Mouse (Mus musculus) splenic B cell, adult 2 months (primary cell): ENCODE measurements around the gene Copa.

Experiments used
- DNase-seq: peaks from one replicate; pipeline ENCODE4 v3.0.0-alpha.2; 2011; ENCODE audit warnings: low read depth, low spot score
- H3K27me3 ChIP-seq: 2 replicates; pipeline ENCODE4 v1.6.1; 2012; ENCODE audit warnings: mild to moderate bottlenecking, low read length, moderate library complexity, mixed read lengths; ENCODE audit not compliant: control insufficient read depth, poor library complexity, insufficient read depth, severe bottlenecking
- H3K36me3 ChIP-seq: 2 replicates; pipeline ENCODE4 v1.6.1; 2012; ENCODE audit warnings: mild to moderate bottlenecking, low read length, moderate library complexity, mixed read lengths; ENCODE audit not compliant: control insufficient read depth, poor library complexity, insufficient read depth, severe bottlenecking

Gene Copa

GRCm38 (mm10) chr1:172143570-172143969, 61.2 kb downstream of the Copa start:
- Histone ChIP-seq H3K36me3 (no peaks in the 10 kb centered on the region), H3K27me3 (no peaks in the 10 kb centered on the region)
- peak; percentile 85 for DNase-seq

- Histone ChIP-seq H3K36me3 (peaks cover 3% of the 10 kb centered on the region; the same call in 1 of the 2 replicates), H3K27me3 (no peaks in the 10 kb centered on the region)
- DNase-seq, result peak; percentile 98
Observed at GRCm38 (mm10) chr1:172147835-172148278, 65.5 kb downstream of the Copa start, which contains the start of gene Dcaf8. TSS of gene Dcaf8 (plus strand) at chr1:172148084.

- no peaks in the 10 kb centered on the region for H3K27me3 ChIP-seq
- peaks cover 8% of the 10 kb centered on the region; the same call in 1 of the 2 replicates for H3K36me3 ChIP-seq
- peak; percentile 48 for DNase-seq
Observed at GRCm38 (mm10) chr1:172148279-172148954, 66.1 kb downstream of the Copa start.

- Histone ChIP-seq H3K27me3 (no peaks in the 10 kb centered on the region), H3K36me3 (peaks cover 8% of the 10 kb centered on the region; the same call in 1 of the 2 replicates)
- DNase-seq, result peak; percentile 16
Observed at GRCm38 (mm10) chr1:172148955-172149815, 66.9 kb downstream of the Copa start.

- H3K27me3 ChIP-seq, result no peaks in the 10 kb centered on the region
- H3K36me3 ChIP-seq, result peaks cover 9% of the 10 kb centered on the region; the same call in 1 of the 2 replicates
- no peak for DNase-seq
Observed at GRCm38 (mm10) chr1:172154536-172154935, 72.2 kb downstream of the Copa start.

- DNase-seq, result no peak
- Histone ChIP-seq H3K27me3 (no peaks in the 10 kb centered on the region), H3K36me3 (peaks cover 9% of the 10 kb centered on the region; the same call in 1 of the 2 replicates)
Observed at GRCm38 (mm10) chr1:172155518-172155917, 73.2 kb downstream of the Copa start.

- Histone ChIP-seq H3K36me3 (peaks cover 1% of the 10 kb centered on the region; the same call in 1 of the 2 replicates), H3K27me3 (no peaks in the 10 kb centered on the region)
- no peak for DNase-seq
Observed at GRCm38 (mm10) chr1:172159970-172160369, 77.6 kb downstream of the Copa start.

- DNase-seq, result no peak
- peaks cover 1% of the 10 kb centered on the region; the same call in 1 of the 2 replicates for H3K36me3 ChIP-seq
- no peaks in the 10 kb centered on the region for H3K27me3 ChIP-seq
Observed at GRCm38 (mm10) chr1:172160508-172160907, 78.2 kb downstream of the Copa start.

- Histone ChIP-seq H3K36me3 (peaks cover 10% of the 10 kb centered on the region; the same call in 1 of the 2 replicates), H3K27me3 (no peaks in the 10 kb centered on the region)
- peak; percentile 67 for DNase-seq
Observed at GRCm38 (mm10) chr1:172162009-172162408, 79.7 kb downstream of the Copa start.

GRCm38 (mm10) chr1:172162959-172163358, 80.6 kb downstream of the Copa start:
- H3K27me3 ChIP-seq, result no peaks in the 10 kb centered on the region
- DNase-seq, result no peak

GRCm38 (mm10) chr1:172167911-172168310, 85.6 kb downstream of the Copa start:
- H3K36me3 ChIP-seq, result peaks cover 14% of the 10 kb centered on the region
- no peak for DNase-seq
- no peaks in the 10 kb centered on the region for H3K27me3 ChIP-seq

More at GRCm38 (mm10) chr1:172162959-172163358, 80.6 kb downstream of the Copa start:
- peaks cover 10% of the 10 kb centered on the region; the same call in 1 of the 2 replicates for H3K36me3 ChIP-seq

- H3K27me3 ChIP-seq, result no peaks in the 10 kb centered on the region
- peaks cover 18% of the 10 kb centered on the region for H3K36me3 ChIP-seq
- DNase-seq, result no peak
Observed at GRCm38 (mm10) chr1:172169809-172170208, 87.5 kb downstream of the Copa start.
